Mouse (Mus musculus): ENCODE measurements at regions not wholly inside any gene's neighbourhood (a gene's known extent, or its start where the extent isn't known, plus 50 kb on each side); places are given as distances from the start of the nearest gene placed in this dataset.

DNA sequence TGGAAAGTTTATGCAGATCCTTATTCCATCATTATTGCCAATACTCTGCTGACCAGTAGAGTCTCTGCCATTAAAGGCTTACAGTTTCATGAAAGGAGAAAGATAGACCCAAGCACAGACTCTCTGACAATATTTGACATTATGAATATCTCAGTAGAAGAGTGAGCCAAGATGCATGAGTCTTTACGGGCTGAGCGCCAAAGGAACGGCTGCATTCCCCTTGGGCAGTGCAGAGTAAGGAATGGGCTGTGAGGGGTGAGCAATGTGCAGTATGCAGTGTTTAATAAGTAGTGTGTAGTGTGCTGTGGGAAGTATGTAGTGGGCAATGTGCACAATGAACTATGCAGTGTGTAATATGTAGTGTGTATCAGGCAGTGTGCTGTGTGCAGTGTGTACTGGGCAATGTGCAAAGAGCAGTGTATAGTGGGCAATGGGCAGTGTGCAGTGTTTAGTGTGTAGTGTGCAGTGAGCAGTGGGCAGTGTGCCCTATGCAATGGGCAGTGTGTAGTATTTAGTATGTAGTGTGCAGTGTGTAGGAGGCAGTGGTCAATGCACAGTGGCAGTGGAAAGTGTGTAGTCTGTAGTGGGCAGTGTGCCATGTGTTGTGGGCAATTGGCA is 671.8 kb downstream of the 5730522E02Rik start:
- no peak for DNase-seq

DNA sequence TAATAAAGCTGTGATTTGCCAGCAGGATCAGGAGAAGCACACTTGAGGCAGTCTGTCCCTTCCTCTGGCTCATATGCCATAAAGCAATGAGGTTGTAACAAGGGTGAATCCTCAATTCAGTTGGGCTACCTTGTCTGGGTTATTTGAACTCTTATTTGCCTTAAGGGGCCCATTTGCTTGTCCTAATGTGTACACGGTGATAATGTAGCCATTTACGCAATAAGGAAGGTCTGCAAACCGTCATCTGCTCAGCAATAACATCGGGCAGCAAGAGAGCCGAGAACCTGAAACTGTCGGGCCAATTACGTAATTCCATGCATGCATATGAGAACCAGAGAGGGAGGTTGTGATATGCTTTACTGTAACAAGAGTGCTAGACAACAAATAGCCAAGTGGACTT is 674.5 kb downstream of the 5730522E02Rik start:
- DNase-seq = no peak

- no peak for DNase-seq
Observed at GRCm38 (mm10) chr11:25533081-25533480, 677.5 kb downstream of the 5730522E02Rik start.

DNA sequence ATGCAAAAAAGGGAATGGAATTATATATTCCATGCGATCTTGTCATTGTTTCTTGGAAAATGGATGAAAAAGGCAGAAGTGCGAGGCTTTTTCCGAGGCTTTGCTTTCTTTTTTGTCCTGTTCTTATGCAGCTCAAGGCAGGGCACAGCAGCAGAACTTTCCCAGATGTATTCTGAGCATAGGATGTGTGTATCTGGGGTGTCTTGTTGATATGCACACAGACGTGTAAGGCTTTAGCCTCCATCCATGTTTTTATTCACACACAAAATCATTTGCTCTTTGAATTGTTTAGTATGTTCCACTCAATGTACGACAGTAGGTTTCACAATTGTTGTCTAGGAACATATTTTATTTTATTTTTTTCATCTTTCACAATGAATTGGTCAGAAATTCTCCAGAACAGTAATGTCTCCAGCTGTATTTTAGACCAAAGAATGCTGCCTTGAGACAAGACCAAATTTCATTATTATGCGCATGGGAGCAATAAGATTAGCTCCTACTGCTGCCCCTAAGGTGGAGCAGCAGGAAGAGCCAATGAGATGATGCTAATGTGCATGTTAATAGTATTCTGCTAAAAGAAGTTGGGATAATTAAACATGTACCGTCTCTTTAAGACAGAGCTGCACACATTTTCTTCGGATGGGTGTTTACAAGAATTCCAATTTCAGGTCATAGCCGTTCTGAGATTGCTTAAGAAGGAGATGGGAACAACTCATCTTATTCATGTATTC is 678.7 kb downstream of the 5730522E02Rik start:
- DNase-seq = no peak

DNA sequence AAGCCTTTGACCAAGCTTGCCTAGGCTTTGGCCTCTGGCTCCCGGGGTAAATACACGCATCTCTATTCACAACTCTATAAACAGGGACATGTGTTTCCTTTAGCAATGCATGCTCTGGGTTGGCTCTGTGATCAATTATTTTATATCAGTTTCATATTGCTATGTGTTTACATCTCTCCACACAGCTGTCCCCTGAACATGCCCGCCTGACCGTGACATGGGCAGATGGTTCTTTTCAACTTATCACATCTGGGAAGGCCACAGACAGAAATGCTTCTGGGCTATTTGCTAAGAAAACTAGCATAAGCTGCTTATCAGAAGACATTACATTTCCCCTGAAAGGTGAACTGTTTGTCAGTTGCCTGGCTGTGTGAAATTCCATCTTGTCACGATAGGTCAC is 682.5 kb downstream of the 5730522E02Rik start:
- DNase-seq = no peak

DNA sequence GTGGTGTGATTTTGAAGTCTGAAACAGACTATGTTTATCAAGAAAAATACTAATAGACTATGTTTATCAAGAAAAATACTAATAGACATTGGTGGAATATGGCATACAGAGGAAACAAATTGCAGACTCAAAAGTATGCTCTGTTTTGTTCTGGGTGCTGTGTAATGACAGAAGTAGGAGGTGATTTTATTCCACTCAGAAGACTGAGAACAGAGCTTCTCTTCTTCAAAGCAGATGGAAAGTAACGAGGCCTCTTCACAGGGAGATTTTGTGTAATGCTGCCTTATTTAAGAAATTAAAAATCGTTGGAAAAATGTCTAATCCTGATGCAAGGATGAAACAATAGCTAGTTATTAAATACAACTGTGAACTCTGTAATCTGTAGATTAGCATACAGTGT is 691.7 kb downstream of the 5730522E02Rik start:
- DNase-seq = no peak

DNA sequence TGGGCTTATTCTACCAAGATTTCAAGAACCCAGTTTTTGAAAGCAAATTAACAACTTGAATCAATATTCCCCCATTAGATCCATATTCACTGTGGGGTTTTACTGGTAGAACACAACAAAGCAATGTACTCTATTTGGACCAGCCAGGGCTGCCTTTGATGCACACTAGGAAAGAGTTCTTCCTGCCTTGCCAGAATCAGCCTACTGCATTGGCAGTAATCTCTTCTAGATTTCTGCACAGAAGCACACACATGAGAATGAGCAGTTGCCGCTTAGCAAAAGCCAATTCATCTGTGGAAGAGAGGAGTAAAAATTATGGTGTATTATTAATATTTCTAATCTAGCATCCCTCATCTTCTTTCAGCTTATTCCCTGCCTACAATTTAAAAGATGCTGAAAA is 692.4 kb downstream of the 5730522E02Rik start:
- DNase-seq = no peak

DNA sequence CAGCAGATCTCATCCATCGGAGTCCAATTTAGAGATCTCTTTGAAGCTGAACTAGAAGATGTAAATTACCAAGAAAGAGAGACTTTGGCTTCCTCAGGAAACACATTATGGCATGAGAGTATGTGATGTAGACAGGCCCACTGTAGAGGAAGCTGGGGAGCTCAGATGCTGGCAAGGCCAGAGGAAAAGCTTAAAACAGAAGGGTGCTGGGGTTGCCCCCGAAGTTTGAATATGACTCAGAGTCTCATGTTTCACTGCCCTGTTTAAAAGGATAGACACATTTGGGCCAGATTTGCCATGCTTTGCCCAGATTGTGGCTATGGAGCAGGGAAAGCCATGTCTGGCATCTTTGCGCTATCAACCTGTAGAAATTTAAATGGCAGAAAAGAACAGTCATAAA is 705.1 kb downstream of the 5730522E02Rik start:
- DNase-seq = no peak

- DNase-seq = no peak
Observed at GRCm38 (mm10) chr11:25473682-25474365, 736.7 kb downstream of the 5730522E02Rik start.

- DNase-seq = no peak
Observed at GRCm38 (mm10) chr11:25469819-25470218, 740.7 kb downstream of the 5730522E02Rik start.

- DNase-seq = no peak
Observed at GRCm38 (mm10) chr11:25437206-25437605, 773.4 kb downstream of the 5730522E02Rik start.

- DNase-seq = no peak
Observed at GRCm38 (mm10) chr11:25435645-25436044, 774.9 kb downstream of the 5730522E02Rik start.

DNA sequence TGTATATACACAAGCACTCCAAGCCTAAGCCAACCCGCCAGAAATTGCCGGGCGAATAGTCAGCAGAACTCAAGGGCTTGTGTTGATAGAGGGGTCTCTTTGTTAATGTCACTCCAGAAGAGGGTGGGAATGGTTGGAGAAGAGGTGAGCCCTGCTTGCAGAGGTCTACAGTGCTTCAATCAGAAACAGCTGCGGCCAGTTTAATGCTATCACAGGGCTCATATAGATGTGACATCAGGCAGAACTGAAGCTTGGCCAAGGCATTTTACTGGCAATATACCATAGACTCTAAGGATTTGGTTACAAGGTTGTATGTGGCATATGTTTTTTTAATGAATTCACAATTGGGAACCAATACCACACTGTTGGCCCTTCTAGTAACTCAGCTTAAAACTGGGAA is 787.4 kb downstream of the 5730522E02Rik start:
- no peak for DNase-seq

DNA sequence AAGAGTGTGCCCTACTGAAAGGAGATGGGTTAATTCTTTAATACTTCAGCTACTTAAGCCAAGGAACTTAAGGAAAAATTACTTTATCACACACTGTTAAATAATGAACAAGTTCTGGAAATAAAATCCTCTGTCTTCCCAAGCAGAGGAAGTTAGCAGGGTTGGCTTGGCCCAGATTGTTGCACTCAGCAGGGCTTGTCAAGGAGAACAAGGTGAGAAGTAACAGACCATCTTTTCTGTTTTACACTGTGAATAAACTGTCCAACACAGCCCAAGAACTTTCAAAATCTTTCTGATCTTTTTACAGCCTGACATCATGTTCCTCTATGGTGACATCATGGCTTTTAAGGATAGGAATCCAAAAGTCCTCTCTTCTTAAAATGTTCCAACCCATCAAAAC is 789.1 kb downstream of the 5730522E02Rik start:
- no peak for DNase-seq

DNA sequence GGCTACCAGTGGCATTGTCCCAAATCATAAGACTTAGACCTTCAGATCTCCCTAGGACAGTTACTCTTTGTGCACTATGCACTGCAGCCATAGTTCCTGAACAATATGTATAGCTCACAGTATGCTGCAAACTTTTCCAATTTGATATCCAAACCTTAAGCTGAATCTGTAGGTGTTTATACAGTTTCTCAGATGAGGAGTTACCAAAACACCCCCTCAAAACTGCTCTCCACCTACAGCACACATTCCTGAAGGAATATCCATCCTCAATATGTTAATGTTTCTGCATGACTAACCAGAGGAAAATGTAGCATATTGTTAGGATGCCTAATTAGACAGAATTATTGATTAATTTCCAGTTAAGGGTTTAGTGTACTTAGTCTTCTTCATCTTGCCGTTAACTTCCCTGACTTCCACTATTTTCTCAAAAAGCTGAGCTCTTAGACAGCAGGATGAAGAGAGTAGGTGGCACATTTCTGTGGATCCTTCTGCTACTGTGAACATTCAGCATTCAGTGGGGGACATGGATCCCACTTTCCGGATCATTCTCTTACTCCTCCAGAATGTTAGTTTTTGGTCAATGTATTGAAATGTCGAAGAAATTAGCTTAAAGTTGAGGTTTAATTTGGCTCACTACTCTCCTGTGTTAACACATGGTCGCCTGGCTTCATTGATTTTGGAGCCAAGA is 800.0 kb downstream of the 5730522E02Rik start:
- DNase-seq = no peak

- DNase-seq = no peak
Observed at GRCm38 (mm10) chr11:25391649-25392048, 818.9 kb downstream of the 5730522E02Rik start.

DNA sequence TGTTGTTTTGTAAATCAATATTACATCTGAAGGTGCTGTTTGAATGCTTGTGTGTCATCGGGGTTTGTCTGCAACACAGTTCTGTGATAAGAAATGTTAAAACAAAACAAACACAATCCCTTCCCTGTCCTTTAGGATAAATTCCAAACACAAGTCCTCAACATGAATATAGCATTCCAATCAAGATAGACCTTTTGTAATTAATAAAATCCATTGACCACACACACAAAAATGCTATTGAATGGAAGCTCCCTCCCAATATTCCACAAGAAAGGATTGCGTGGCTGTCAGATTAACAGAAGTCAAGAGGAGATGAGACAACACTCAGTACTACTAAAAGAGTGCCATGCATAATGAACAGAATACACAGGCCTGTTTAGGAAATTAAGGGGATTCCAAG is 843.5 kb downstream of the 5730522E02Rik start:
- no peak for DNase-seq

DNA sequence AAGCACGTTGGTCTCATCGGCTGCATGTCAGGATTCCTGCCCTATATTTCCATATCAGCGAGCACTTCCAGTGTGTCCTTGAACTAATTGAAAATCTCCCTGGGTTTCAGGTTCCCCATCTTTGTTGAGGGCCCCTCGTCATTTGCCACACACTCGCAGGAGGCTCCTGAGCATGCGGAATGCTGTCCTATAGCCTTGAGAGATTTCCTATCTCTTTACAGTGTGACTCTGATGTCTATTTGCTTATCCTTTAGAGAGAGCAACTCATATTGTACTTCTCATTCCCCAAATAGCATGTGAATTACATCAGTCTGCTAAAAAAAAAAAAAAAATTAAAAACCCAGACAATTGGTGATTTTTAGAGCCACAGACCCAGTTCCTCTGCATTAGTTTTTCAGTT is 845.1 kb downstream of the 5730522E02Rik start:
- DNase-seq = no peak

DNA sequence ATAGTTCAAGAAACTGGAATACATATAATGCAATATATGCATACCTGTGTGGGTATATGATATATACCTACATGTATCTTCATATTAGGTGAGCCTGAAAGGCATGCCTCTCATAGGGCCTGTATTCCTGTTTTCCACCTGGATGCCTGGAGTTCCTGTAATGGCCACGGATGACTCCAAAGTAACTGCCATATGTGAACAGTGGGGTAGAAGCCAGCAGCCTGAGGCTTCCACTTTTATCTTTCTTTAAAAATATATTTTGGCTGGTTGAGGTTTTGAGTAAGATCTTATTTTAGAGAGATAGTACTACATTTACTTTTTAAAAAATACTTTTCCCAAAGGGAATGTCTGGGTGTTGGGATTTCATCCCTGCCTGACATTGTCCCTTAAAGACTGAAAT is 850.8 kb downstream of the 5730522E02Rik start:
- no peak for DNase-seq

DNA sequence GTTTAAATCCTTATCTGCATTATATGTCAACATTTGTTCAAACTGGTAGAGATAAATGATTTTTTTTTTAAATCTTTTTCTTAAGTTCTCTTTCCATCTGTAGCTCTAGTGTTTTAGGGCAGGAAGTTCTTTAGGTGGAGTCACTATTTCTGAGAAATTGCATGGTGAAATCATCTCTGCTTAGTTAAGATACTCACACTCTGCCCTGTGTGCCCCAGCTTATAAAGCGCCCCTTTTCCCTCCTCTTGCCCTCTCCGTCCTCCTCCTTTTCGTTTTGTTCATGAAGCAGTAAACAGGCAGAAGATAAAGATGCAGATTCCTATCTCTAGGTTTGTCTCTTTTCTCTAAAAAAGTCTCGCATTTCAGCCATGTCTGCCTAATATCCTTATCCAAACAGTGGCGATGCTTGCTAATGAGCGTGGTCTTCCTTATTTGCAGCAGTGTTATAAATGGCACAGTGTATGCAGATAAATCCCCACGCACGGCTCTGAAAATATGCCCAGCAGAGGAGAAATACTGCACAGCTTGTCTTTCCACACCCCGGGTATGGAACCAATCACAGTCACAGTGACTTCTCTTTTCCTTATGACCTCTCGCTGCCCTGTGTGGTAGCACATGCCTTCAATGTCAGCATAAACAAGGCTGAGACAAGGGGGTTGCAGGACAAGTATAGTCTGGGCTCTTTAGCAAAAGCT is 852.7 kb downstream of the 5730522E02Rik start:
- DNase-seq = no peak

DNA sequence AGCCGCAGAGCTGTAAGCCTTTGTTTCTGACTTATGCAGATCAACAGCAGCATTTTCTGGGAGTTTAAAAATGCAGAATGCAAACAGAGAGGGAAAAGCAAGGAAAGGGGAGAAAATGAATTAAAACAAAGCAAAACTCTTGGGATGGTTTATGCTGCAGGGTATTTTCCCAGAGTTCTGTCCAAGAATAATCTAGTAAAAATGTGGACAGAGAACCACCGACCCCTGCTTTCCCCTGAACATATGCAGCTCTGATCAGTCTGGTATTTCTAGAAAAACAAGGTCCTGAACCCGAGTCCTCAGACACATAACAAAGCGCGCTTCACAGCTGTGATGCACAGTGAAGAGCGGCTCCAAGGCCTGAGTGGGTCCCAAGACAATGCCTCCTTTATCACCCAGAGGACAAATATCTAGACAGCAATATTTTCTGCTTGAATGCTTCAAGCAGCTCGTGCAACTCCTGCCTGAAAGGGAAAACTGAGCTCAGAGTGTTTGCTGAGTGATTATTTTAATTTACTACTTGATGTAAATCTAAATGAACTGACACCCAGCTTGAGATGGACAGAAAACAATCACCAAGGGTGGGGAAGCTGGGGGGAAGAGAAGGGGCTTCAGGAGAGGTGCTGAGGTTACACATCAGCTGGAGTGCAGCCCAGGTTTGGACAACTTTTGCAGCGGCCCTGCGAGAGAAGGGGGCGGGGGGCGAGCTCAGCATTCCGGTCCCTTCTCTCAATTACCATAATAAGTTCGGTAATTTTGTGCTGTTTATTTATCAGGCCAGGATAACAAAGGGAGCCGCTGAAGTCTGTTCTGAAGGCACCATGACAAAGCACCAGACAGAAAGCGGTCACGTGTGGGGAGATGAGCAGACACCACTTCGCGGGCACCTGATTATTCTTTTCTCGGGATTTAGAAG is 853.6 kb downstream of the 5730522E02Rik start:
- DNase-seq = no peak

DNA sequence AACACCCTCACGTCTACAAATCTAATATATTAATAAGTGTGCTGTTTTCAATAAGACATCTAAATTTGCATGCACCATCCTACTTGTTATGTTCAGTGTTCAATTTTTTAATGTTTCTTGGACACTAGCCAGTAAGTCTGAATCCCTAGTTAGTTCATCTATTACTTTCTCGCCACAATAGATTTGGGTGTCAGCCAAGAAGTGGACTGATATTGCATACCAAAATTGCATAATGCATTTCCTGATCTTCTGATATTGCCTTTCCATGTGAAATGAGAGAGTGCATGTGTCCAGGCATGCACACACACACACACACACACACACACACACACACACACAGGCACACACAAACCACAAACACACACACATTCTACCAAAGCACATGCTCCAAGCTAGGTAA is 874.9 kb downstream of the 5730522E02Rik start:
- no peak for DNase-seq

Data from cerebellum, adult 9-10 months (tissue).